Comparison of ENCODE assay signal across 8 mouse cellular contexts in the genomic region with DNA sequence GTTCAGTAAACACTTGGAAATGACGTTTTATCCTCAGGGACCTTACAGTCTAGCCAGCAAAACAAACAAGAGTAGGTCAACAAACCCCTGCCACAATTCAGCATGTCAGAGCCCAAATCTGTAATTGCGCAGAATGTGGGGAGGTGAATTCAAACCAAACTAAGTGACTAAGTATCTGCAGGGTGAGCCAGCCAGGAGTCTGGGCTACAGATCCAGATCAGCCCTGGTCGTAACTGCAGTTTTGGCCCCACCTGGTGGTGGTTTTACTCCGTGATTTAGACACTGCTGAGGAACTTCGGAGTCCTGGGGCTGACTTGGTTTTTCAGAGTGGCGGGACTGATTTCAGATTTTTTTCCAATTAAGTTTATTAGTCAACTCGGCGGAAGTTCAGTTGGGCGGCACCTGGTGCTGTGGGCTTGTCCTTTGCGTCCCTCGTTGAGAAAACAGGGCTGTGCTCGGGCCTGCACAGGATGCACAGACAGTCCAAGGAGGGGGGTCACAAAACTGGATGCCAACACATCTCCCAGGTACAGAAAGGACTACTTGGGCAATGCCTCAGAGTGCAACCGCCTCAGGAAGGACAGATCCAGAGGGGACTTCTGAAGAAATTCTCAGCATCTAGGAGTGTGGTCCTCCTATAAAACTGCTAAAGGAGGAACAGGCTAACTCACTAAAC.
DNase-seq lines count a peak whose midpoint lies in the region; ATAC-seq and TF ChIP-seq lines count a peak whose summit lies in the region.

No protein-coding gene starts in this region.

- H3K4me1 ChIP-seq in E14TG2a.4 (replicated peaks; ENCODE audit: low read depth, low read length): peaks cover 7% of the 10 kb centered on the region; the same call in 1 of the 2 replicates
- H3K4me1 ChIP-seq in embryonic facial prominence, embryonic 14.5 days (ENCODE audit: control insufficient read depth, insufficient read depth, low read length): peaks cover 17% of the 10 kb centered on the region
- H3K4me1 ChIP-seq in hindbrain, embryonic 12.5 days: peaks cover 14% of the 10 kb centered on the region

- no peaks in the 10 kb centered on the region for H3K36me3 ChIP-seq in E14TG2a.4 (ENCODE audit: insufficient read depth, low read length)
- no peaks in the 10 kb centered on the region for H3K36me3 ChIP-seq in embryonic facial prominence, embryonic 14.5 days (ENCODE audit: control insufficient read depth, insufficient read depth, low read length)
- no peaks in the 10 kb centered on the region for H3K36me3 ChIP-seq in hindbrain, embryonic 12.5 days

- ATAC-seq in embryonic facial prominence, embryonic 14.5 days (ENCODE audit: low read depth): peak; percentile 83
- ATAC-seq in hindbrain, embryonic 12.5 days (ENCODE audit: low FRiP score): peak; percentile 77

- TF ChIP-seq CTCF in E14TG2a.4 (conservative IDR thresholded peaks at IDR 0.05; ENCODE audit: low read length): peak; percentile 51

- H3K4me2 ChIP-seq in embryonic facial prominence, embryonic 14.5 days (ENCODE audit: low read depth, low read length): no peak overlapping the region
- no peak overlapping the region for H3K4me2 ChIP-seq in hindbrain, embryonic 12.5 days (replicated peaks)

- 0 out of 2 replicates have a peak overlapping the region, but pooled peaks have one; percentile 28 for H3K9ac ChIP-seq in embryonic facial prominence, embryonic 14.5 days (ENCODE audit: low read depth, low read length)
- no peak overlapping the region for H3K9ac ChIP-seq in hindbrain, embryonic 12.5 days

- 35% methylated on average over 13 of the region's 13 CpGs for WGBS in embryonic facial prominence, embryonic 14.5 days
- WGBS in hindbrain, embryonic 12.5 days: 48% methylated on average over 13 of the region's 13 CpGs

- H3K9me3 ChIP-seq in E14TG2a.4 (ENCODE audit: low read length): no peaks in the 10 kb centered on the region
- no peaks in the 10 kb centered on the region for H3K9me3 ChIP-seq in embryonic facial prominence, embryonic 14.5 days (ENCODE audit: control insufficient read depth, low read length)
- no peaks in the 10 kb centered on the region for H3K9me3 ChIP-seq in hindbrain, embryonic 12.5 days (replicated peaks)

- no peak overlapping the region for H3K4me3 ChIP-seq in E14TG2a.4 (replicated peaks; ENCODE audit: low read length)
- no peak overlapping the region for H3K4me3 ChIP-seq in embryonic facial prominence, embryonic 14.5 days (ENCODE audit: low read depth, low read length)
- no peak overlapping the region for H3K4me3 ChIP-seq in hindbrain, embryonic 12.5 days

- DNase-seq in adrenal gland, postnatal 14 days: peak; percentile 74
- DNase-seq in embryonic facial prominence, embryonic 14.5 days (ENCODE audit: low spot score): peak; percentile 90
- peak; percentile 63 for DNase-seq in layer of hippocampus, adult 9-10 months (ENCODE audit: low spot score)
- DNase-seq in lung, postnatal 10 days: peak; percentile 66
- DNase-seq in retina, postnatal 7 days (ENCODE audit: low read depth, low spot score): peak; percentile 39
- no peak for DNase-seq in c-Kit-positive CD71-positive TER-119-positive erythroid progenitor cells, embryonic 14.5 days (ENCODE audit: low spot score)

- H3K27ac ChIP-seq in embryonic facial prominence, embryonic 14.5 days (replicated peaks; ENCODE audit: low read depth, low read length): no peak overlapping the region
- no peak overlapping the region for H3K27ac ChIP-seq in hindbrain, embryonic 12.5 days

- H3K27me3 ChIP-seq in E14TG2a.4 (ENCODE audit: insufficient read depth, low read length): no peaks in the 10 kb centered on the region
- H3K27me3 ChIP-seq in embryonic facial prominence, embryonic 14.5 days (replicated peaks; ENCODE audit: control insufficient read depth, insufficient read depth, low read length): 0 out of 2 replicates have a peak, but pooled peaks cover 3% of the 10 kb centered on the region
- no peaks in the 10 kb centered on the region for H3K27me3 ChIP-seq in hindbrain, embryonic 12.5 days
